Mouse (Mus musculus) regulatory T cell (primary cell): Measurements from ENCODE around the gene Zfhx3.

Experiments used
- in situ Hi-C: fragments of 300-600 bp; cut with MboI, MseI; formaldehyde crosslinking; loops from one replicate; pipeline ENCODE4 v1.15.1; 2025; ENCODE audit warnings: high pct_unique_total_duplicates

Zfhx3 gene

GRCm38 (mm10) chr8:108698101-108698660 is 755.7 kb downstream of the Zfhx3 start:
- in situ Hi-C loops, result no loop called here

GRCm38 (mm10) chr8:108699011-108699410 is 756.6 kb downstream of the Zfhx3 start:
- in situ Hi-C loops, result no loop called here

GRCm38 (mm10) chr8:108699454-108700345 is 757.3 kb downstream of the Zfhx3 start:
- in situ Hi-C loops, result no loop called here

- in situ Hi-C loops, result no loop called here
Measured at GRCm38 (mm10) chr8:108701381-108702175, 759.1 kb downstream of the Zfhx3 start.

- in situ Hi-C loops, result no loop called here
Measured at GRCm38 (mm10) chr8:108702201-108702600, 759.8 kb downstream of the Zfhx3 start.

GRCm38 (mm10) chr8:108705751-108706150 is 763.3 kb downstream of the Zfhx3 start:
- in situ Hi-C loops, result no loop called here

GRCm38 (mm10) chr8:108706491-108706847 is 764.0 kb downstream of the Zfhx3 start:
- in situ Hi-C loops, result no loop called here

- in situ Hi-C loops, result no loop called here
Measured at GRCm38 (mm10) chr8:108706848-108707541, 764.6 kb downstream of the Zfhx3 start.

GRCm38 (mm10) chr8:108707576-108708281 is 765.3 kb downstream of the Zfhx3 start:
- in situ Hi-C loops, result no loop called here

GRCm38 (mm10) chr8:108708833-108709387 is 766.5 kb downstream of the Zfhx3 start:
- in situ Hi-C loops, result no loop called here

GRCm38 (mm10) chr8:108709441-108709840 is 767.0 kb downstream of the Zfhx3 start:
- in situ Hi-C loops, result no loop called here

- in situ Hi-C loops, result no loop called here
Measured at GRCm38 (mm10) chr8:108709928-108710606, 767.6 kb downstream of the Zfhx3 start.

- in situ Hi-C loops, result no loop called here
Measured at GRCm38 (mm10) chr8:108710607-108711489, 768.4 kb downstream of the Zfhx3 start.

GRCm38 (mm10) chr8:108711490-108711793 is 769.0 kb downstream of the Zfhx3 start:
- in situ Hi-C loops, result no loop called here

GRCm38 (mm10) chr8:108712001-108712411 is 769.6 kb downstream of the Zfhx3 start:
- in situ Hi-C loops, result no loop called here

GRCm38 (mm10) chr8:108712607-108713006 is 770.2 kb downstream of the Zfhx3 start:
- in situ Hi-C loops, result no loop called here

- in situ Hi-C loops, result no loop called here
Measured at GRCm38 (mm10) chr8:108713346-108714142, 771.1 kb downstream of the Zfhx3 start.

GRCm38 (mm10) chr8:108714143-108714635 is 771.7 kb downstream of the Zfhx3 start:
- in situ Hi-C loops, result no loop called here
